Mouse (Mus musculus) gastrocnemius, adult 18-20 months (tissue): ENCODE data around the gene Tmem167. TPM values are rescaled to one million over a fixed set of nuclear protein-coding genes. Genes with fewer than 3 reads are reported as not detected.
A peak's percentile ranks its signal among the peaks of the same experiment; 100 is the strongest.
"Not testable (repeated sequence)": the region's sequence is repeated elsewhere in the genome, so short reads cannot be mapped to it uniquely, and the experiment has no call there.

Source experiments
- DNase-seq: peaks from one replicate; pipeline ENCODE4 v3.0.0; 2021; ENCODE audit warnings: low spot score
- long read RNA-seq, 2 experiments: library from polyadenylated mRNA; stranded (forward); transcript quantifications; one replicate each; pipeline ENCODE4 v2.0.0; 2021
- total RNA-seq, 2 experiments: library from RNA; stranded (reverse); gene quantifications; 2 replicates each; pipeline ENCODE4 v1.2.3; 2021

Gene Tmem167
- total RNA-seq: 1 to 10 TPM; 5.7 to 6.7 TPM
- long read RNA-seq, experiment 1, full-length matches to known transcripts: 59 of 64 reads
- long read RNA-seq, experiment 1, partial matches to known transcripts: 4 of 64 reads
- long read RNA-seq, experiment 1, other reads (novel, unspliced or antisense): 1 of 64 reads
- long read RNA-seq, experiment 2, full-length matches to known transcripts: 51 of 57 reads
- long read RNA-seq, experiment 2, partial matches to known transcripts: 1 of 57 reads
- long read RNA-seq, experiment 2, other reads (novel, unspliced or antisense): 5 of 57 reads

- peak; percentile 98 for DNase-seq
Measured at GRCm38 (mm10) chr13:90088962-90089824, at the start of gene Tmem167, which contains the start of gene Xrcc4. Gene Tmem167 (plus strand): TSS chr13:90089123. Gene Xrcc4 (minus strand): TSS chr13:90089608.

GRCm38 (mm10) chr13:90039613-90040012 lies 49.3 kb upstream of the Tmem167 start:
- DNase-seq: no peak

- DNase-seq: no peak
Measured at GRCm38 (mm10) chr13:90051735-90052134, 37.2 kb upstream of the Tmem167 start.

DNA sequence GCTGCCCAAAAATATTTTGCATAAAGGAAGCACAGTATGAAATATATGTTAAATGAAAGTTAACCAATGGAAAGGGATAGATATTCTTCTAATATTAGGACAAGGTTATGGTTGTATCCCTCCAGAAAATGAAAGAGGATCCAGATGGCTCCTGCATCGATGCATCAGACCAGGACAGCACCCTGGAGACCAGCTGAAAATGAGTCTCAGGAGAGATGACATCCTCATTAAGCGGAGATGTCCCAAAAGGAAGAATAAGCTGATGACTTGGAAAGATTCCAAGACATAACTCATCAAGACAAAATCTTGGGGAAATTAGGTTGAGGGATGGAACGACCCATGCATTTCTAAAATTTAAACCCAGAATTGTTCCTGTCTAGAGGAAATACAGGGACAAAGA lies 36.5 kb upstream of the Tmem167 start:
- no peak for DNase-seq

DNA sequence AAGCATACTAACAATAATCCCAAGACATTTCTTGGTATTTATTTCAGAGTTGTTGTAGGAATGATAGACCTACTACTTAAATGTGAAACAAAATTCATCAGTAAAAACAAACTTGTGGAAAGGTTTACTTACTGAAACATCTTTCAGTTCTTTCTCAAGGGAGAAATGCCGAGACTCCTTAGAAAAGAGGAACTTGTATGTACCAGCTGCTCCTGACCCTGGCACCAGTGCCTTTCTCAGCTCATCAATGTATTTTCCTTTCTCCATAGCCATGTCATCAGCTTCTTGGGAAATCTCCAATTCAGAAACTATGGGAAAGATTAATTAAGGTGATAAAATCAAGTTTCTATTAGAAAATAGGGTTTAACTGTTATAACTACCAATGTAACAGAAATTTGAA lies 27.0 kb upstream of the Tmem167 start:
- no peak for DNase-seq

DNA sequence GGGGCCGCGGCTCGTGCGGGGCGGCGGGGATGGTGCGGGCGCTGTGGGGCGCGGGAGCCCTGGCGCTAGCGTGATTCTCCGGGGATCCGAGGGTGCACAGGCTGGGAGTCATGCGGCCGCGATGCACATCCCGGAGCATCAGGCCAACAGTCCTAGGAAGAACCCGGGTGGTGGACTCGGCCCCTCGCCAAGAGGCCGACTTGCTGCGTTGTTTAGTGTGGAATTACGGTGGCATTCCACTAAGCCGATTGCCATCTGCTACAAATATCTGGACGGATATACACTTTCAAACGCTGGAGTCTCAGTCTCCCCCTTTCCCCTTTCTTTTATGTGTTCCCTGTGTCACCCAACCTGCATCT lies 881 bp downstream of the Tmem167 start:
- no peak for DNase-seq

DNA sequence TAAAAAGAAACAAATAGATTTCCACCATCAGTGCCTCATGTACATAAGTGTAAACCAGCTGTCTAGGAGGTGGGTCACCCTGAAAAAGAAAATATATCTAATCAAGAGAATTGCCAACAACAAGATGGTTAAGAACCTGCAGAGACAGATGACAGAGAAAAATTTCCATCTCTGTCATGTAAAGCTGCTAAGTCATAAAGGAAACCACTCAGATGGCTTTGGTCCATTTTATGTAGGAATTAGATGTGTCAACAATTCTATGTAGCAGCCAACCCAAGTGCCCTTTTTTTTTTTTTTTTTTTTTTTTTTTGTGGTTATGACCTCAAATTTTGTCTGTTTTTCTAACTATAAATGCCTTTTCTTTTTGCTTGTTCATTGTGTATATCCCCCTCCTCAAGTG lies 12.6 kb downstream of the Tmem167 start:
- DNase-seq: no peak

DNA sequence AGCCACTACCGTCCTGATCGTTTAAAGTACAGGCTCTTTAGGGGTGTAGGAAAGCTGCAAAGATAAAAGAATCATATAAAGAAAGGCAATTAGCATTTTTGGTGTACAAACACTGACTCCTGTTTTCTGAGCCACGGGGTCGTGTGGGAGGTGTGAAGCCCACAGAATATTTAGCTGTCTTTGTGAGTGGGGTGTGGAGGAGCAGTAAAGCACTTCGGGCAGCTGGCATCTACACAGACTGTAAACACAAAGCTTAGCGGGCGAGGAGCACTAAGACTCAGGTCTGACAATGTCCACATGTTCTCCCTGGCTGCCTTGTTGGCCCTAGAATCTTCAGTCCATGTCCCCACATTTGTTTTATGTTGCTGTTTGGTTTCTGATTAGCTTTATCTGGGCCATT lies 17.2 kb downstream of the Tmem167 start:
- no peak for DNase-seq

DNA sequence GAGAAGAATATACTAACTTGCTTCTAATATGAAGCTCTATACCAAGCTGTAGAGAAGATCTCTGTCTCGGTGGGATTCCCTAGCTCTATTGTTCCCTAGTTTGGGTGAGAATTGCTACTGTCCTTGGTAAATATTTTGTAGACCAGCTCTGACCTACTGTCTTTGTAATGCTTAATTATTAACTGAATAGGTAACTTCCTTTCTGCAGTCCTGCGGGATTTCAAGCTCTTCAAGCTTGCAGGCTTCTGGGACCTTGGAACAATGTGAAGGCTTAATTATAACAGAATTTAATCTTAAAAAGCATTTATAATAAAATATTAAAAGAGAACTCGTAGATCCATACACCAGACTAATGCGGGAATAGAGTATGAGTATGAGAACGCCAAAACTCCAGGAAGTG lies 19.8 kb downstream of the Tmem167 start:
- DNase-seq: not testable (repeated sequence)

DNA sequence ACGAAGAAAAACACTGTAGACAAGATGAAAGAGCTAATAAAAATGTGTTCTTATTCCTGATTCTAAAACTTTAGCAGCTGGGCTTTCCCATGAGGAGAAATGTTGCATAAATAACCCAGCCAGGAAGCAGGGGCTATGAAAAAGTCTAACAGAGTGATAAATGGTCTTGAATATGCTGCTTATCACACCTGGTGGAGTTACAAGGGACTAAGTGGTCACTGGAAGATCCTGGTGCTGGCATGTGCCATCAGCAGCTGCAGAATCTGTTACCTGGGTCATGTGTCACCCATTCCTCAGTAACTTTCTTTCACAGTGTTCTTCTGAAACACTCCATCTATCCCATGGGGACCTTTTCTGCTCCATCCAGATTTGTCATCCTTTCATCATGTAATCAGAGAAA lies 22.8 kb downstream of the Tmem167 start:
- no peak for DNase-seq

- peak; percentile 3 for DNase-seq
Measured at GRCm38 (mm10) chr13:90136156-90136910, 47.4 kb downstream of the Tmem167 start.

GRCm38 (mm10) chr13:90141681-90142080 lies 52.8 kb downstream of the Tmem167 start:
- DNase-seq: no peak

DNA sequence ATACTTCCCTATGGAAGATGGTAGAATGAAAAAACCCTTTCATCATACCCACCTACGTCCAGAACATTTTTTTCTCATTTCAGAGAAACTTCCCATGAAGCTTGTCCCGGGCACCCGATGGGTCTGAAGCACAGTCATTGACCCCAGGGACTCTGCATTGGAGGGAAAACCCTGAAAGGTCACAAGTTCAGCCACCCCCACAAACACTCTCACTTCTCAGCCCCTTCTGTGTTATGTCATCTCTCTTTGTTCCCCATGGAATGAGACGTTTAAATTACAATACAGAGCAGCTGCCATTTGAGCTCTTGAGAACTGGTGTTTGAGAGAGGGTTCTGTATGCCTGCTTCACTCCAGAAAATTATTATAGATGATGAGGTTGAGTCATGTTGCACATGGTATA lies 54.3 kb downstream of the Tmem167 start:
- no peak for DNase-seq

DNA sequence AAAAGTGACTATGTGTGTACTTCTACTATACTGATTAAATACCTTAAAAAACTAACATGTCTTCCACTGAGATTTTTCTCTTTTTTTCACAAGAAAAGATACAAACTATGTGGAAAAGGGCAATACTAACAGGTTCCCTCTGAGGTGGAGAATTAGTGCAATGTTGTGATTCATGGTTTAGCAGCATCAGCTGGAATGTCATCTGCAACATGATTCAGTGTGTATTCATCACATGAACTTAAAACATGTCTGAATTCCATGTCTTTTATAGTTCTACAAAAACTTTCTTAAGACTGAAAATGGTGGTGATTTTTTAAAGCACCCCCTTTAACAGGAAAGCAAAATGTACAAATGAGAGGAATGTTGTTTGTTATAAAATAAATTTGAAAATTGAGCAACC lies 63.0 kb downstream of the Tmem167 start:
- DNase-seq: no peak

DNA sequence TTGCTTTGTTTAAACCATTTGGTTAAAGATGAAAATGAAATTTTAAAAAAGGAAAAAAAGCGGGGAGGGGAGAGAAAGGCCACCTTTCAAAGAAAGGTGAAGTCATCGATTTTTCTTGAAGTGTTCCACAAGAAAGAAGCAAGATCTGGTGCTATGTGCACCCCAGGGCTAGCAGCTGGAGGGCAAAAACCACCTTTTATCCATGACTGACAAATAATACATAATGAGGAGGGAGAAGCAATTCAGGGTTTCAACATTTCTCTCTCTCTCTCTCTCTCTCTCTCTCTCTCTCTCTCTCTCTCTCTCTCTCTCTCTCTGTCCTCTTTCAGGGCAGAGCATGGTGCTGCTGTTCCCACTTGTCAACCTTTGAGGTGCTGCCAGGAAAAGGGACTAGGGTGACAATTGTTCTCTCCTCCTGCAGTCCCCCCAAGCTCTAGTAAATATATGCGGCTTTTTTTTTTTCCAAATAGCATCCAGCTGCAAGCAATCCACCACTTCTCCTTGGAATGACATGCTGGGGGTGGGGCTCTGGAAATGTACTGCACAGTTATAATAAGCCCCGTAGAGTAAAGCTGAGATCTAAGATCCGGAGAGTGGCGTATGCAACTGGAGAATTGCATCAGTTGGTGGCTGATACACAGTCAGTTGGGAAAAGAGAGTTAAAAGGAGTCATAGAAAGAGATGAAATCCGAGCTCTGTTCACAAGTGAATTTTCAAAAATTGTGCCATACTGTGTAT lies 63.8 kb downstream of the Tmem167 start:
- DNase-seq: no peak

DNA sequence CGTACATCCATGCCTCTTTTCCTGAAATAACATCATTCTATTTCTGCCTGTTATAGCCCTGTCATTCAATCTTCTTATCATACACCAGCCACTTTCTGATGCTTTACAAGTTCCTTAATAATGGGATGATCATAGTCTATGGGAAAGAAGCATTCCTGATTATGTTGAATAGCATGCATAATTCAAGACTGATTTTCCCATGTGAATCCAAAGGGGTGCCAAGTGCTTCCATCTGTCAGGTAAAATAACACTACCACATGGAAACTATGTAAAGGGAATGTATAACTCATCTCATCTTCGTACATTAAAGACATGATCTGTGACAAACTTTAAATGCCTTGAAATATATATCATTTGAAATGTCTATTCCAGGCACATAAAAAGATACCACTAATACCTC lies 75.2 kb downstream of the Tmem167 start:
- no peak for DNase-seq

DNA sequence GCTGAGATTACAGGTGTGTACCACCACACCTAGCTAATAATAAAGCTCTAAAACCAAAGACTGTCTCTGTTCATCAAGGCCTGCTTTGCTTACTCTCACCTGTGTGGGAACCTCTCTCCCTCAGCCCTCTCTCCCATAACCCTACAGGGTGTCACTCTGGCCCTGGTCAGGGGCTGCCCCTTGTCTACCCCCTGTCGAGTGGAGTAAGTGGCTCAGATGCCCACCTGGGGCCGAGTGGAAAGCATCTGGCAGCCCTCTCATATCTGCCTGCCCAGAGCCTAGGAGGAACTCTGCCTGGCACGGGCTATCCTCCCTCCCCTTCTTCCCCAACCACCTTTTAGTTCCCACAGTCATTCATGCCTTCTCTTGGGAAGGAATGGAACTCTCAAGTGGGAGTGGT lies 78.1 kb downstream of the Tmem167 start:
- DNase-seq: no peak

- DNase-seq: no peak
Measured at GRCm38 (mm10) chr13:90170100-90170781, 81.3 kb downstream of the Tmem167 start.

GRCm38 (mm10) chr13:90170782-90171179 lies 81.9 kb downstream of the Tmem167 start:
- DNase-seq: no peak

DNA sequence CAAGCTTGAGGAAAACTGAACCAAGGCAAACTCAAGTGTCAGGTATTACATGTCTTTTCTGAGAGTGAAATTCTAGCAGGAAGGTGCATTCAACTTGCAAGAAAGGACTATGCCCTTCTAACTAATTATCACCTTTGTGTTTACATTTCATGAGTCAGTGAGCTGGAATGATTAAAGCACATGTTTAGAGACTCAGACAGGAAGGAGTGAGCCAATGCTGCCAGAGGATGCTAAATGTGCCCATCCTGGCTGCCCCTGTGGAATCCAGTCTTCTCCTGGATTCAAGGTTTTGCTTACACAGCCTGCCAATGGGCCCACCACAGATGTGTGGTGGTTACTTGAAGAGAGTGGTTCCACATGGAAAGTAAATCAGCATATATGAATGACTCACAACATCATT lies 82.5 kb downstream of the Tmem167 start:
- no peak for DNase-seq

- no peak for DNase-seq
Measured at GRCm38 (mm10) chr13:90175662-90176061, 86.7 kb downstream of the Tmem167 start.
